Mouse (Mus musculus) skeletal muscle tissue, adult 2 months (tissue): Measurements from ENCODE around the gene Ttc24.
A peak's percentile ranks its signal among the peaks of the same experiment; 100 is the strongest.

ENCODE experiments used
- DNase-seq: peaks from one replicate; pipeline ENCODE4 v3.0.0-alpha.2; 2012; ENCODE audit warnings: low read depth, low spot score

Gene Ttc24

DNA sequence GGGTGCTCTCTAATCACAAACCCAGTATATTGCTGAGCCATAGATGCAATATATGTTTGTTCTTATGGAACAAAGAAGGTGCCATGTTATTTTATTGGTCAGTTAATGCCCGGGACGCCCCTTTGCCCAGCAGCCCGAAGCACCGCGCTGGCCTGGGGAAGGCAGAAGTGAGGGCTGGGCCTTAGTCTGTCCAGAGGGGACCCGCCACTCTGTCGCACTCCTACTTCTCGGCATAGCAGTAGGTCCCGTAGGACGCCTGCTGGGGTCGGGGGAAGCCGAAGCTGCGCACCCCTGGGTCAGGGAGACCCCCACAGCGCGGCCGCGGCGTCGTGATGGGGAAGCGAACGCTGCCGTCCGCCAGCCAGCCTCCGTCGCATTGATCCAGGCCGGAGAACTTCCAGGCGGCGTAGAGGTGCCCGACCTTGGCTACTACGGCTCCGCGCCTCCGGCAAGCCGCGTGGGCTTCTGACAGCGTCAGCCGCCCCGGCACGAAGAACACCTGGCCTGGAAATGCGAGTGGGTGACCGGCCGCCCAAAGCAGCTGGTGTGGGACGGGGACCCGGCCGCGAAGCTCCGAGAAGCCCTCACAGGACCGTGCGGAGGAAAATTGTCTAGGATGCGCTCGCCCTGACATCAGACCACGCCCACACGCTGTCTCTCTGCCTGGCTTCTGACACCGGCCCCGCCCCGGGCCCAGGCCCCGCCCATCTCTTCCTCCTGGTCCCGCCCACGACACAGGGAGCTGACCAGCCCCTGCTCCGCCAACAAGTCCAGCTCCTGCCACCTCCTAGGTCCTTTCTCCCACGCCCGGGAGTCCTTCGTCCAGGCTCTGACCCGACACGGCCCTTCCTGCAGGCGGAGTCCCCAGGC lies 55.5 kb downstream of the Ttc24 start:
- peak; percentile 51 for DNase-seq
